Mouse (Mus musculus): ENCODE results near the gene Dnah12. TPM values are rescaled to one million over a fixed set of nuclear protein-coding genes. Genes with fewer than 3 reads are reported as not detected.

The Dnah12 gene
- polyA plus RNA-seq, 1 experiment from 2014 or later, result not detected

GRCm38 (mm10) chr14:26814908-26815307, 121.8 kb downstream of the Dnah12 start:
- 55% methylated on average over 3 of the region's 3 CpGs for WGBS
- H3K27ac ChIP-seq (ENCODE audit: low read depth, low read length), result no peak overlapping the region
- H3K27me3 ChIP-seq (ENCODE audit: control insufficient read depth, insufficient read depth, low read length), result no peaks in the 10 kb centered on the region
- H3K9me3 ChIP-seq (ENCODE audit: control insufficient read depth, low read length), result no peaks in the 10 kb centered on the region
- DNase-seq (ENCODE audit: low spot score) (peak; percentile 3), ATAC-seq (ENCODE audit: low FRiP score) (no peak)
- H3K4me1 ChIP-seq (replicated peaks; ENCODE audit: control insufficient read depth, insufficient read depth, low read length), result no peaks in the 10 kb centered on the region
- H3K4me2 ChIP-seq (replicated peaks; ENCODE audit: low read depth, low read length), result no peak overlapping the region
- no peaks in the 10 kb centered on the region for H3K36me3 ChIP-seq (ENCODE audit: control insufficient read depth, insufficient read depth, low read length)
- H3K4me3 ChIP-seq (ENCODE audit: low read depth, low read length), result no peak overlapping the region
- no peak overlapping the region for H3K9ac ChIP-seq (ENCODE audit: low read depth, low read length)

GRCm38 (mm10) chr14:26816785-26817184, 123.7 kb downstream of the Dnah12 start:
- no peaks in the 10 kb centered on the region for H3K36me3 ChIP-seq (ENCODE audit: control insufficient read depth, insufficient read depth, low read length)
- DNase-seq (ENCODE audit: low spot score) (no peak), ATAC-seq (ENCODE audit: low FRiP score) (no peak)

GRCm38 (mm10) chr14:26826020-26826419, 132.9 kb downstream of the Dnah12 start:
- 93% methylated on average over 2 of the region's 2 CpGs for WGBS

More at GRCm38 (mm10) chr14:26816785-26817184, 123.7 kb downstream of the Dnah12 start:
- Histone ChIP-seq H3K9ac (ENCODE audit: low read depth, low read length) (no peak overlapping the region), H3K27ac (ENCODE audit: low read depth, low read length) (no peak overlapping the region), H3K4me2 (replicated peaks; ENCODE audit: low read depth, low read length) (no peak overlapping the region), H3K9me3 (ENCODE audit: control insufficient read depth, low read length) (no peaks in the 10 kb centered on the region), H3K4me3 (ENCODE audit: low read depth, low read length) (no peak overlapping the region), H3K27me3 (ENCODE audit: control insufficient read depth, insufficient read depth, low read length) (no peaks in the 10 kb centered on the region), H3K4me1 (replicated peaks; ENCODE audit: control insufficient read depth, insufficient read depth, low read length) (no peaks in the 10 kb centered on the region)
- 79% methylated on average over 4 of the region's 4 CpGs for WGBS

GRCm38 (mm10) chr14:26853053-26853452, 160.0 kb downstream of the Dnah12 start:
- DNase-seq (ENCODE audit: low spot score) (no peak), ATAC-seq (ENCODE audit: low FRiP score) (no peak)
- Histone ChIP-seq H3K27me3 (ENCODE audit: control insufficient read depth, insufficient read depth, low read length) (no peaks in the 10 kb centered on the region), H3K4me1 (replicated peaks; ENCODE audit: control insufficient read depth, insufficient read depth, low read length) (no peaks in the 10 kb centered on the region), H3K9ac (ENCODE audit: low read depth, low read length) (no peak overlapping the region), H3K4me2 (replicated peaks; ENCODE audit: low read depth, low read length) (no peak overlapping the region), H3K4me3 (ENCODE audit: low read depth, low read length) (no peak overlapping the region), H3K9me3 (ENCODE audit: control insufficient read depth, low read length) (no peaks in the 10 kb centered on the region), H3K27ac (ENCODE audit: low read depth, low read length) (no peak overlapping the region), H3K36me3 (ENCODE audit: control insufficient read depth, insufficient read depth, low read length) (no peaks in the 10 kb centered on the region)
- 83% methylated on average over 8 of the region's 8 CpGs for WGBS

More at GRCm38 (mm10) chr14:26826020-26826419, 132.9 kb downstream of the Dnah12 start:
- no peak for DNase-seq (ENCODE audit: low spot score)
- no peak overlapping the region for H3K4me3 ChIP-seq (ENCODE audit: low read depth, low read length)
- H3K4me1 ChIP-seq (replicated peaks; ENCODE audit: control insufficient read depth, insufficient read depth, low read length), result no peaks in the 10 kb centered on the region
- no peaks in the 10 kb centered on the region for H3K9me3 ChIP-seq (ENCODE audit: control insufficient read depth, low read length)
- H3K9ac ChIP-seq (ENCODE audit: low read depth, low read length), result no peak overlapping the region
- no peak overlapping the region for H3K4me2 ChIP-seq (replicated peaks; ENCODE audit: low read depth, low read length)
- no peaks in the 10 kb centered on the region for H3K27me3 ChIP-seq (ENCODE audit: control insufficient read depth, insufficient read depth, low read length)
- no peak overlapping the region for H3K27ac ChIP-seq (ENCODE audit: low read depth, low read length)
- H3K36me3 ChIP-seq (ENCODE audit: control insufficient read depth, insufficient read depth, low read length), result no peaks in the 10 kb centered on the region
- ATAC-seq (ENCODE audit: low FRiP score), result no peak

GRCm38 (mm10) chr14:26854066-26854465, 161.0 kb downstream of the Dnah12 start:
- no peaks in the 10 kb centered on the region for H3K27me3 ChIP-seq (ENCODE audit: control insufficient read depth, insufficient read depth, low read length)
- 79% methylated on average over 2 of the region's 2 CpGs for WGBS
- H3K4me2 ChIP-seq (replicated peaks; ENCODE audit: low read depth, low read length), result no peak overlapping the region

GRCm38 (mm10) chr14:26858364-26858763, 165.3 kb downstream of the Dnah12 start:
- 85% methylated on average over 2 of the region's 2 CpGs for WGBS
- no peak for ATAC-seq (ENCODE audit: low FRiP score)

More at GRCm38 (mm10) chr14:26854066-26854465, 161.0 kb downstream of the Dnah12 start:
- H3K36me3 ChIP-seq (ENCODE audit: control insufficient read depth, insufficient read depth, low read length), result no peaks in the 10 kb centered on the region
- no peak overlapping the region for H3K9ac ChIP-seq (ENCODE audit: low read depth, low read length)
- ATAC-seq (ENCODE audit: low FRiP score) (no peak), DNase-seq (ENCODE audit: low spot score) (no peak)
- no peaks in the 10 kb centered on the region for H3K4me1 ChIP-seq (replicated peaks; ENCODE audit: control insufficient read depth, insufficient read depth, low read length)
- H3K9me3 ChIP-seq (ENCODE audit: control insufficient read depth, low read length), result no peaks in the 10 kb centered on the region
- H3K4me3 ChIP-seq (ENCODE audit: low read depth, low read length), result no peak overlapping the region
- no peak overlapping the region for H3K27ac ChIP-seq (ENCODE audit: low read depth, low read length)

GRCm38 (mm10) chr14:26859024-26859423, 165.9 kb downstream of the Dnah12 start:
- WGBS, result 93% methylated on average over 3 of the region's 3 CpGs

More at GRCm38 (mm10) chr14:26858364-26858763, 165.3 kb downstream of the Dnah12 start:
- Histone ChIP-seq H3K9ac (ENCODE audit: low read depth, low read length) (no peak overlapping the region), H3K4me2 (replicated peaks; ENCODE audit: low read depth, low read length) (no peak overlapping the region), H3K27me3 (ENCODE audit: control insufficient read depth, insufficient read depth, low read length) (no peaks in the 10 kb centered on the region), H3K36me3 (ENCODE audit: control insufficient read depth, insufficient read depth, low read length) (no peaks in the 10 kb centered on the region), H3K4me1 (replicated peaks; ENCODE audit: control insufficient read depth, insufficient read depth, low read length) (no peaks in the 10 kb centered on the region), H3K4me3 (ENCODE audit: low read depth, low read length) (no peak overlapping the region), H3K9me3 (ENCODE audit: control insufficient read depth, low read length) (no peaks in the 10 kb centered on the region), H3K27ac (ENCODE audit: low read depth, low read length) (no peak overlapping the region)
- no peak for DNase-seq (ENCODE audit: low spot score)

GRCm38 (mm10) chr14:26867356-26867755, 174.3 kb downstream of the Dnah12 start:
- no peaks in the 10 kb centered on the region for H3K27me3 ChIP-seq (ENCODE audit: control insufficient read depth, insufficient read depth, low read length)
- ATAC-seq (ENCODE audit: low FRiP score) (no peak), DNase-seq (ENCODE audit: low spot score) (peak; percentile 8)
- H3K9me3 ChIP-seq (ENCODE audit: control insufficient read depth, low read length), result no peaks in the 10 kb centered on the region
- no peak overlapping the region for H3K4me3 ChIP-seq (ENCODE audit: low read depth, low read length)
- no peak overlapping the region for H3K27ac ChIP-seq (ENCODE audit: low read depth, low read length)
- H3K9ac ChIP-seq (ENCODE audit: low read depth, low read length), result no peak overlapping the region
- no peaks in the 10 kb centered on the region for H3K36me3 ChIP-seq (ENCODE audit: control insufficient read depth, insufficient read depth, low read length)
- WGBS, result 64% methylated on average over 9 of the region's 9 CpGs
- no peaks in the 10 kb centered on the region for H3K4me1 ChIP-seq (replicated peaks; ENCODE audit: control insufficient read depth, insufficient read depth, low read length)
- H3K4me2 ChIP-seq (replicated peaks; ENCODE audit: low read depth, low read length), result no peak overlapping the region

More at GRCm38 (mm10) chr14:26859024-26859423, 165.9 kb downstream of the Dnah12 start:
- H3K27ac ChIP-seq (ENCODE audit: low read depth, low read length), result no peak overlapping the region
- H3K4me3 ChIP-seq (ENCODE audit: low read depth, low read length), result no peak overlapping the region
- H3K4me2 ChIP-seq (replicated peaks; ENCODE audit: low read depth, low read length), result no peak overlapping the region
- no peak for ATAC-seq (ENCODE audit: low FRiP score)
- no peaks in the 10 kb centered on the region for H3K36me3 ChIP-seq (ENCODE audit: control insufficient read depth, insufficient read depth, low read length)
- no peaks in the 10 kb centered on the region for H3K4me1 ChIP-seq (replicated peaks; ENCODE audit: control insufficient read depth, insufficient read depth, low read length)
- DNase-seq (ENCODE audit: low spot score), result no peak
- H3K9me3 ChIP-seq (ENCODE audit: control insufficient read depth, low read length), result no peaks in the 10 kb centered on the region
- no peak overlapping the region for H3K9ac ChIP-seq (ENCODE audit: low read depth, low read length)
- no peaks in the 10 kb centered on the region for H3K27me3 ChIP-seq (ENCODE audit: control insufficient read depth, insufficient read depth, low read length)

GRCm38 (mm10) chr14:26868299-26868698, 175.2 kb downstream of the Dnah12 start:
- Histone ChIP-seq H3K9ac (ENCODE audit: low read depth, low read length) (no peak overlapping the region), H3K27ac (ENCODE audit: low read depth, low read length) (no peak overlapping the region), H3K4me2 (replicated peaks; ENCODE audit: low read depth, low read length) (no peak overlapping the region), H3K27me3 (ENCODE audit: control insufficient read depth, insufficient read depth, low read length) (no peaks in the 10 kb centered on the region), H3K4me3 (ENCODE audit: low read depth, low read length) (no peak overlapping the region), H3K36me3 (ENCODE audit: control insufficient read depth, insufficient read depth, low read length) (no peaks in the 10 kb centered on the region), H3K4me1 (replicated peaks; ENCODE audit: control insufficient read depth, insufficient read depth, low read length) (no peaks in the 10 kb centered on the region), H3K9me3 (ENCODE audit: control insufficient read depth, low read length) (no peaks in the 10 kb centered on the region)
- 83% methylated on average over 5 of the region's 5 CpGs for WGBS
- no peak for ATAC-seq (ENCODE audit: low FRiP score)
- no peak for DNase-seq (ENCODE audit: low spot score)

Data from hindbrain, embryonic 11.5 days (tissue).